Mouse (Mus musculus) ES-Bruce4 (cell line): Measurements from ENCODE around the gene Gm10282.

Source experiments
- CTCF ChIP-seq: IDR thresholded peaks from one replicate; pipeline ENCODE4 v1.8.1; 2011; ENCODE audit warnings: low read depth, low read length
- EP300 ChIP-seq: IDR thresholded peaks from 2 replicates; pipeline ENCODE4 v1.6.1; 2011; ENCODE audit warnings: low read depth, low read length; ENCODE audit not compliant: insufficient read depth
- POLR2A ChIP-seq: IDR thresholded peaks from one replicate; pipeline ENCODE4 v1.8.1; 2011; ENCODE audit warnings: low read length; ENCODE audit not compliant: insufficient read depth

DNA sequence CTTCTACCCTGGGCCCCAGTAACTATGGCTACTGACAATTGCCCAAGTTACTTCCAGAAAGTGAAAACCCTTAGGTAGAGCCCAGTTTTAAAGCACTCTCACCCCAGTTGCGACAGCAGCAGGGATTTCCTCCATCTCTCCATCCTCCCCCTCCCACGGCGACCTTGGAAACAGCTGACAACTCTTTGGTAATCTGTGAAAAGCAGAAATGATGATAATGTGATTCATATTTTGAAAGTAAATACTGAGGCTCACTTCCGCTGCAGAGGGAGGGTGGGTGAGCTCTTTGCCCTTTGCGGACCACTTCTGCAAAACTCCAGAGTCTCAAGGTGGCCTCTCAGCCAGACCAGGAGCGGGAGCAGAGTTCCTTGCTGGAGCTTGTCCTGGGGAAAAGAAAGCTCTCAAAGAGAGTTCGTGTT, 17.4 kb upstream of the Gm10282 start:
- TF ChIP-seq CTCF (no peak), POLR2A (no peak), EP300 (no peak)
